Mouse (Mus musculus): ENCODE data around the gene Etl4. TPM values are rescaled to one million over a fixed set of nuclear protein-coding genes. Genes with fewer than 3 reads are reported as not detected.

Gene Etl4
- polyA plus RNA-seq, 1 experiment from 2014 or later = 38.0 TPM

GRCm38 (mm10) chr2:20609203-20609602, 699.6 kb downstream of the Etl4 start:
- ATAC-seq (replicated peaks; ENCODE audit: low FRiP score, low read depth) (no peak), DNase-seq (ENCODE audit: low spot score) (no peak)
- WGBS = 81% methylated on average over 8 of the region's 8 CpGs

GRCm38 (mm10) chr2:20615948-20616347, 706.4 kb downstream of the Etl4 start:
- no peak for ATAC-seq (replicated peaks; ENCODE audit: low FRiP score, low read depth)

More at GRCm38 (mm10) chr2:20609203-20609602, 699.6 kb downstream of the Etl4 start:
- no peaks in the 10 kb centered on the region for H3K36me3 ChIP-seq (ENCODE audit: insufficient read depth, low read length)
- no peak overlapping the region for H3K27ac ChIP-seq
- no peak overlapping the region for H3K4me2 ChIP-seq (ENCODE audit: low read length)
- no peak overlapping the region for H3K4me3 ChIP-seq (replicated peaks; ENCODE audit: low read depth, low read length)
- H3K9ac ChIP-seq (ENCODE audit: low read depth, low read length) = no peak overlapping the region
- no peaks in the 10 kb centered on the region for H3K27me3 ChIP-seq (ENCODE audit: insufficient read depth, low read length)
- TF ChIP-seq CTCF (IDR thresholded peaks at IDR 0.05; ENCODE audit: low read depth) = no peak
- H3K9me3 ChIP-seq (replicated peaks; ENCODE audit: low read length) = no peaks in the 10 kb centered on the region
- no peaks in the 10 kb centered on the region for H3K4me1 ChIP-seq (replicated peaks; ENCODE audit: insufficient read depth, low read length)

GRCm38 (mm10) chr2:20618396-20618795, 708.8 kb downstream of the Etl4 start:
- no peaks in the 10 kb centered on the region for H3K4me1 ChIP-seq (replicated peaks; ENCODE audit: insufficient read depth, low read length)
- DNase-seq (ENCODE audit: low spot score) (no peak), ATAC-seq (replicated peaks; ENCODE audit: low FRiP score, low read depth) (no peak)
- 84% methylated on average over 5 of the region's 5 CpGs for WGBS
- no peaks in the 10 kb centered on the region for H3K36me3 ChIP-seq (ENCODE audit: insufficient read depth, low read length)
- H3K27ac ChIP-seq = no peak overlapping the region
- no peaks in the 10 kb centered on the region for H3K9me3 ChIP-seq (replicated peaks; ENCODE audit: low read length)
- H3K4me2 ChIP-seq (ENCODE audit: low read length) = no peak overlapping the region
- H3K27me3 ChIP-seq (ENCODE audit: insufficient read depth, low read length) = no peaks in the 10 kb centered on the region
- no peak overlapping the region for H3K9ac ChIP-seq (ENCODE audit: low read depth, low read length)
- TF ChIP-seq CTCF (IDR thresholded peaks at IDR 0.05; ENCODE audit: low read depth) = no peak
- H3K4me3 ChIP-seq (replicated peaks; ENCODE audit: low read depth, low read length) = no peak overlapping the region

More at GRCm38 (mm10) chr2:20615948-20616347, 706.4 kb downstream of the Etl4 start:
- H3K4me3 ChIP-seq (replicated peaks; ENCODE audit: low read depth, low read length) = no peak overlapping the region
- H3K27ac ChIP-seq = no peak overlapping the region
- H3K9me3 ChIP-seq (replicated peaks; ENCODE audit: low read length) = no peaks in the 10 kb centered on the region
- no peak overlapping the region for H3K4me2 ChIP-seq (ENCODE audit: low read length)
- no peaks in the 10 kb centered on the region for H3K36me3 ChIP-seq (ENCODE audit: insufficient read depth, low read length)
- peak; percentile 49 for DNase-seq (ENCODE audit: low spot score)
- H3K27me3 ChIP-seq (ENCODE audit: insufficient read depth, low read length) = no peaks in the 10 kb centered on the region
- H3K4me1 ChIP-seq (replicated peaks; ENCODE audit: insufficient read depth, low read length) = no peaks in the 10 kb centered on the region
- WGBS = 73% methylated on average over 1 of the region's 1 CpGs
- no peak overlapping the region for H3K9ac ChIP-seq (ENCODE audit: low read depth, low read length)
- TF ChIP-seq CTCF (IDR thresholded peaks at IDR 0.05; ENCODE audit: low read depth) = peak; percentile 80

- no peaks in the 10 kb centered on the region for H3K4me1 ChIP-seq (replicated peaks; ENCODE audit: insufficient read depth, low read length)
- DNase-seq (ENCODE audit: low spot score) = no peak
- H3K4me3 ChIP-seq (replicated peaks; ENCODE audit: low read depth, low read length) = no peak overlapping the region
- H3K9me3 ChIP-seq (replicated peaks; ENCODE audit: low read length) = no peaks in the 10 kb centered on the region
- ATAC-seq (replicated peaks; ENCODE audit: low FRiP score, low read depth) = no peak
- no peaks in the 10 kb centered on the region for H3K27me3 ChIP-seq (ENCODE audit: insufficient read depth, low read length)
- H3K36me3 ChIP-seq (ENCODE audit: insufficient read depth, low read length) = no peaks in the 10 kb centered on the region
- no peak overlapping the region for H3K9ac ChIP-seq (ENCODE audit: low read depth, low read length)
- no peak for TF ChIP-seq CTCF (IDR thresholded peaks at IDR 0.05; ENCODE audit: low read depth)
- H3K4me2 ChIP-seq (ENCODE audit: low read length) = no peak overlapping the region
- WGBS = 89% methylated on average over 5 of the region's 5 CpGs
- no peak overlapping the region for H3K27ac ChIP-seq
Measured at GRCm38 (mm10) chr2:20619881-20620280, 710.3 kb downstream of the Etl4 start.

GRCm38 (mm10) chr2:20629156-20629712, 719.7 kb downstream of the Etl4 start:
- no peak for TF ChIP-seq CTCF (IDR thresholded peaks at IDR 0.05; ENCODE audit: low read depth)
- Histone ChIP-seq H3K9me3 (replicated peaks; ENCODE audit: low read length) (no peaks in the 10 kb centered on the region), H3K4me3 (replicated peaks; ENCODE audit: low read depth, low read length) (no peak overlapping the region), H3K9ac (ENCODE audit: low read depth, low read length) (no peak overlapping the region), H3K4me1 (replicated peaks; ENCODE audit: insufficient read depth, low read length) (no peaks in the 10 kb centered on the region), H3K4me2 (ENCODE audit: low read length) (no peak overlapping the region), H3K27ac (no peak overlapping the region), H3K27me3 (ENCODE audit: insufficient read depth, low read length) (no peaks in the 10 kb centered on the region), H3K36me3 (ENCODE audit: insufficient read depth, low read length) (no peaks in the 10 kb centered on the region)
- DNase-seq (ENCODE audit: low spot score) (no peak), ATAC-seq (replicated peaks; ENCODE audit: low FRiP score, low read depth) (no peak)
- WGBS = 87% methylated on average over 8 of the region's 8 CpGs

GRCm38 (mm10) chr2:20638604-20639003, 729.0 kb downstream of the Etl4 start:
- Histone ChIP-seq H3K9me3 (replicated peaks; ENCODE audit: low read length) (no peaks in the 10 kb centered on the region), H3K27me3 (ENCODE audit: insufficient read depth, low read length) (no peaks in the 10 kb centered on the region), H3K4me2 (ENCODE audit: low read length) (no peak overlapping the region), H3K27ac (no peak overlapping the region), H3K9ac (ENCODE audit: low read depth, low read length) (no peak overlapping the region), H3K4me1 (replicated peaks; ENCODE audit: insufficient read depth, low read length) (no peaks in the 10 kb centered on the region), H3K4me3 (replicated peaks; ENCODE audit: low read depth, low read length) (no peak overlapping the region), H3K36me3 (ENCODE audit: insufficient read depth, low read length) (no peaks in the 10 kb centered on the region)
- ATAC-seq (replicated peaks; ENCODE audit: low FRiP score, low read depth) (no peak), DNase-seq (ENCODE audit: low spot score) (no peak)
- WGBS = 65% methylated on average over 3 of the region's 3 CpGs
- no peak for TF ChIP-seq CTCF (IDR thresholded peaks at IDR 0.05; ENCODE audit: low read depth)

GRCm38 (mm10) chr2:20639721-20640120, 730.1 kb downstream of the Etl4 start:
- Histone ChIP-seq H3K9me3 (replicated peaks; ENCODE audit: low read length) (no peaks in the 10 kb centered on the region), H3K4me2 (ENCODE audit: low read length) (no peak overlapping the region), H3K27me3 (ENCODE audit: insufficient read depth, low read length) (no peaks in the 10 kb centered on the region), H3K9ac (ENCODE audit: low read depth, low read length) (no peak overlapping the region), H3K4me3 (replicated peaks; ENCODE audit: low read depth, low read length) (no peak overlapping the region), H3K4me1 (replicated peaks; ENCODE audit: insufficient read depth, low read length) (no peaks in the 10 kb centered on the region), H3K27ac (no peak overlapping the region), H3K36me3 (ENCODE audit: insufficient read depth, low read length) (no peaks in the 10 kb centered on the region)
- WGBS = 87% methylated on average over 2 of the region's 2 CpGs
- ATAC-seq (replicated peaks; ENCODE audit: low FRiP score, low read depth) = no peak
- TF ChIP-seq CTCF (IDR thresholded peaks at IDR 0.05; ENCODE audit: low read depth) = no peak
- DNase-seq (ENCODE audit: low spot score) = no peak
